Mouse (Mus musculus) gastrocnemius, adult 2 months (tissue): ENCODE results near the gene Vps39. TPM values are rescaled to one million over a fixed set of nuclear protein-coding genes. Genes with fewer than 3 reads are reported as not detected.

Source experiments
- DNase-seq: peaks from one replicate; pipeline ENCODE4 v3.0.0; 2022
- H3K27ac ChIP-seq: fragments of 200-600 bp; 2 replicates; pipeline ENCODE4 v1.8.1; 2022; ENCODE audit warnings: mild to moderate bottlenecking
- H3K4me3 ChIP-seq: fragments of 200-600 bp; 2 replicates; pipeline ENCODE4 v1.8.1; 2022; ENCODE audit warnings: mild to moderate bottlenecking, moderate library complexity
- CTCF ChIP-seq: fragments of 200-600 bp; IDR thresholded peaks from 2 replicates; pipeline ENCODE4 v1.8.1; 2022; ENCODE audit warnings: antibody characterized with exemption, mild to moderate bottlenecking, moderate library complexity
- intact Hi-C: fragments of 180-260 bp; cut with DNase I; formaldehyde crosslinking; loops from one replicate; pipeline ENCODE4 v1.15.1; 2025
- long read RNA-seq, 2 experiments: library from polyadenylated mRNA; stranded (forward); transcript quantifications; one replicate each; pipeline ENCODE4 v2.0.0; 2021
- total RNA-seq, 2 experiments: library from RNA; stranded (reverse); gene quantifications; 2 replicates each; pipeline ENCODE4 v1.2.3; 2021

The Vps39 gene
- 10 to 100 TPM; 16.1 to 21.1 TPM for total RNA-seq
- long read RNA-seq, experiment 1, full-length matches to known transcripts: 48 of 63 reads
- long read RNA-seq, experiment 1, partial matches to known transcripts: 4 of 63 reads
- long read RNA-seq, experiment 1, other reads (novel, unspliced or antisense): 11 of 63 reads
- long read RNA-seq, experiment 2, full-length matches to known transcripts: 35 of 43 reads
- long read RNA-seq, experiment 2, partial matches to known transcripts: 5 of 43 reads
- long read RNA-seq, experiment 2, other reads (novel, unspliced or antisense): 3 of 43 reads

DNA sequence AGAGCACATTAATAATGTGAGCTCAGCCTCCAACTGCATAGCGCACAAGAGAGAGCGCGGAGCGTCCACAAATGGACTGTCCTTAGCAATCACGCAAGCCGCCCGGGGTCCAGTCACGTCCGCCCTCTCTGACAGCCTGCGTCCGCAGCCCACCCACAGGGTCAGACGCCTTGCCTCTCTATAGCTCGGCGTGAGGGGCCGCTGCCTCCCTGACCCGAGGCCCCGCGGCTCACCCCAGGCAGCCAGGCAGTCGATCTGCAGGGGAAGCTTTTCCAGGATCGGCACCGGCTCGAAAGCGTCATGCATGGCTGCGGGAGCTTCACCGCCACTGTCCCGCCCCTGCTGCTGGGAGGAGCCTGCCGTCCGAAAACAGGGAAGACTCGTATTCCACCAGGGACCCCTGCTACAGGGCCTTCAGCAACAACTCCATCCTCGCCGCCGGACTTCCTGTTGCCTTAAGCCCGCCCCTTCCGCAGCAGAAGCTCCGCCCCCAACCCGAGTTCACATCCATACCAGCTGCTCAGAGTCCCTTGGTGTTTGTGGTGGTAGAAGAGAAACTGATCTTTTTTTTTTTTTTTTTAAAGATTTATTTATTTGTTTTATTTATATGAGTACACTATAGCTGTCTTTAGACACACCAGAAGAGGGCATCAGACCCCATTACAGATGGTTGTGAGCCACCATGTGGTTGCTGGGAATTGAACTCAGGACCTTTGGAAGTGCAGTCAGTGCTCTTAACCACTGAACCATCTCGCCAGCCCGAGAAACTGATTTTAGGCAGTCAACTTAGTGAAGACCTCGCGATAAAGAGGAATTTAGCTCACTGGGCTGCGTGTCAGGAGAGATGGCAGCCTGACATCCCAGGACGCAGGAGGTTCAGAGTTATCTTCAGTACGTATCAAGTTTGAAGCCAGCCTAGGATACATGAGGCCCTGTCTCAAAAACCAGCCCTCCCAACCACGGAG, at the start of gene Vps39:
TSS of gene Vps39 (minus strand) at position 456 of the 965 bp plus-strand sequence.
- peak within 1 kb of the TSS; percentile 88 for H3K27ac ChIP-seq
- peak; percentile 91 for DNase-seq
- intact Hi-C loops: no loop called here

DNA sequence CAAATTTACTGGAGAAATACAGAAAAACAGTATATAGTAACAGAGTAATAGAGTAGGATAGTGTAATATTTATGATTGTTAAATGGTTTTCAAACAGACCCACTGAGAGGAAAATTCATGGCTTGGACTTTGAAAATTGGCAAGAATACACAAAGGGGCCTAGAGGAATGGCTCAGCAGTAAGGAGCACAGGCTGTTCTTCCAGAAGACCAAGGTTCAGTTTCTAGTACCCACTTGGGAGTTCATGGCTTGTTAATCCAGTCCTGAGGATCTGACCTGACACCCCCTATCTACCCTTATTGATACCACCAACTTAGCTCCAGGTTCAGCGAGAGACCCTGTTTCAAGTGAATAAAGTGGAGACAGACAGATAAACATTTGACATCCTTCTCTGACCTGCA, 45.0 kb upstream of the Vps39 start:
- peak overlapping the region; percentile 85 for H3K27ac ChIP-seq
- DNase-seq: no peak
- intact Hi-C loops: no loop called here
- peak overlapping the region; percentile 2; the same call in 1 of the 2 replicates for H3K4me3 ChIP-seq
- TF ChIP-seq CTCF: no peak

More for the DNA sequence above, at the start of gene Vps39:
- no peak; the same call in 1 of the 2 replicates for TF ChIP-seq CTCF
- peak within 1 kb of the TSS; percentile 84 for H3K4me3 ChIP-seq

DNA sequence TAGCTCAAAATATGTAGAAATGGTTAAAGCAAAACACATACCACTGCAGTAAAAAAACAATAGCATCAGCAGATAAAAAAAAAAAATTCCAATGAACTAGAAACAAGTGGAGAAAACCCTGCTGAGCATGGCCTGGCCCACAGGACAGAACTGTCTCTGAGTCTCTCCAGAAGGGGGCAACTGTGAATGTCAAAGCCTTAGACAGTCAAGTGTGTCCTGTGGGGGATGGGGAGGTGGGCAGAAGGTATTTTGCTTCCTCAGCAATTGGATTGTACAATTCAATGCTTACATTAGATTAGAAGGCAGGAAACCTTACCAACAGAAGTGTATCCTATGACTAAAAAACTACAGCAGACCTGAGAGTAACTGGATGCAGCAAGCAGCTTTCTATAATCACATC, 39.5 kb upstream of the Vps39 start:
- no peak for TF ChIP-seq CTCF
- peak overlapping the region; percentile 86 for H3K27ac ChIP-seq
- intact Hi-C loops: no loop called here

DNA sequence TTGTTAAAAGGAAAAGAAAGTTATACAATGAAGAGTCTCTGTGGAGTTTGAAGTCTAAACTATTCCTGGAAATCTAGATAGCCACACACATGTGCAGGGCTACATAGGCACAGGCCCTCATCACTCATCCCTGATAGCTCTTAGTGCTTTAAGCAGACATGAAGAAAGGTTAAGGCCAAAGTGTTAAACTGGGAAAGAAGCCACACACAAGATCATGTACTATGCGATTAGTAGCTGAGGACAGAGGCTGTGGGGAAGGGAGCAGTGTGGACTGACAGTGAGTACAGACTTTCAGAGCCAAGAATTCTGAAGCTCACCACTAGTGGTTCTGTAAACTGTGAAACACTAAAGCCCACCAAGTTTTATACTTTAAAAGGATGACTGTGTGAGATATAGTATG, 38.0 kb upstream of the Vps39 start:
- no peak overlapping the region for H3K4me3 ChIP-seq
- intact Hi-C loops: no loop called here
- H3K27ac ChIP-seq: peak overlapping the region; percentile 86
- no peak; the same call in 1 of the 2 replicates for TF ChIP-seq CTCF
- DNase-seq: no peak

More for the DNA sequence above, 39.5 kb upstream of the Vps39 start:
- no peak for DNase-seq
- no peak overlapping the region for H3K4me3 ChIP-seq

DNA sequence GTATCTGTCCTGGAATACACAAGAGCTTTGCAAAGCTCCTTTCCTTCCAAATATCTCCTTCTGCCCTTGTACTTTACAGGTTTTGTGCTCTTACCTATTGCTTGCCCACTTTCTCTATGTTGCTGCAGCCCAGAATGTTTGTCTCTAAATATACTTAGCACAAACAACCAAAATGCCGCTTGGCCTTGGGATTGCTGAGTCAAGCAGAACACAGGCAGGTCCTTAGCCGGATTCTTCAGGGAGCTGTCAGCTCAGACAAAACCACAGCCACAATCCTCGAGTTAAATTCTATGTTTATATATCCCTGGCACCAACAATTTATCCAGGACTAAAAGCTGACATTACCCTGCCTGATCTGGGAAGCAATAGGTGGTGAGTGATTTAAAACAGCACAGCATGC, 36.4 kb upstream of the Vps39 start:
- Histone ChIP-seq H3K4me3 (peak overlapping the region; percentile 23), H3K27ac (peak overlapping the region; percentile 86)
- peak; percentile 44 for DNase-seq
- no peak for TF ChIP-seq CTCF
- intact Hi-C loops: no loop called here

DNA sequence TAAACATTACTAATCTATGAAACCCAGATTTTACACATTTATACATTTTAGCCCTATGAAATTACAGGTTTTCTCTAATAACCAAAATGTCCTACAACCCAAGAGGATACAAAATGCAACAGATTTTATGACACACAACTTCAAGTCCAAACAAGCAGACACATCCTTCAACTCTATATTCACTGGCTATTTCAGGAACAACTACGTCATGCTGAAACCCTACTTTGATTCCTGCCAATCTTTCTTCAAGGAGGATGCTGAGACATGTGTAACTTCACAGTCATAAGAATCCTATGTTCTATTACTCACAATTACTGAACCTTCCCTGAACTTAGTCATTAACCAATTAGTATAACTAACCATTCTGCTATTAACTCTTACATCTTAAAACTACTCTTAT, 34.4 kb upstream of the Vps39 start:
- intact Hi-C loops: no loop called here

DNA sequence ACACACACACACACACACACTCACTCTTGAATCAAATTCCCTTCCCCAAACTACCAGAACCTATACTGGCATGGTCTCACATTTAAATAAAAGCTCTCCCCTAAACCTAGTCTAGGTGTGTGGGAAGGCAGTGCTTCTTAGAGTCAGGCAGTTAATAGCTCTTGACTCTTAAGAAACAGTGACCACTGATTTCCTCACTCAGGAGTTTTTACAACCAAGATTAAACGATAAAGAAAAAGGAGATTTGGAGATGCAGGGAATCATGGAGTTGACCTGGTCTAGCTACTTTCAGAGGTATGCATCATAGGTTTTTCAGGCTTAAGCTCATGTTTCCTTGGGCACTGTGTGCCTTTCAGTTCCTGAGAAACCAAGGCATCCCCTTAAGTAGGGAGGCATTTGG, 33.3 kb upstream of the Vps39 start:
- Histone ChIP-seq H3K27ac (peak overlapping the region; percentile 86; the same call in 1 of the 2 replicates), H3K4me3 (no peak overlapping the region)
- no peak for DNase-seq
- intact Hi-C loops: no loop called here
- no peak for TF ChIP-seq CTCF

More for the DNA sequence above, 34.4 kb upstream of the Vps39 start:
- TF ChIP-seq CTCF: no peak
- H3K27ac ChIP-seq: peak overlapping the region; percentile 86
- no peak for DNase-seq
- no peak overlapping the region for H3K4me3 ChIP-seq

DNA sequence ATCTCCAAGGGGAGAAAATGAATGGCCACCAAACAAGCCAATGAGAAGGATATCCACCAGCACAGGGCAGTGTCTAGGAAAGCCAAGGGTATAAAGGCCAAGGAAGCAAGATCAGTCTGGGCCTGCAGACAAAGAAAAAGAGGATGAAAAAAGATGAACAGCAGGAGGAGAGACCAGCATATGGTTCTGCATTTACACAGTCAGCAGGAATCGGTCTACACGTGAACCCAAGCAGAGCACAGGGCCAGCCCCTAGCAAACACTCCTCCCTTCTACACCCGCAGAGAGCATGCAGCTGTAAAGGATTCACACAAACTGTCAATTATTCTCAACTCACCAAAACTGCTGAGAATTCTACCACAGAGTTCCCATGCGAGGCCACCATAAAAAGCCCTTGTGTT, 20.9 kb upstream of the Vps39 start:
- no peak overlapping the region for H3K4me3 ChIP-seq
- no peak for TF ChIP-seq CTCF
- no peak for DNase-seq
- intact Hi-C loops: no loop called here
- H3K27ac ChIP-seq: no peak overlapping the region

DNA sequence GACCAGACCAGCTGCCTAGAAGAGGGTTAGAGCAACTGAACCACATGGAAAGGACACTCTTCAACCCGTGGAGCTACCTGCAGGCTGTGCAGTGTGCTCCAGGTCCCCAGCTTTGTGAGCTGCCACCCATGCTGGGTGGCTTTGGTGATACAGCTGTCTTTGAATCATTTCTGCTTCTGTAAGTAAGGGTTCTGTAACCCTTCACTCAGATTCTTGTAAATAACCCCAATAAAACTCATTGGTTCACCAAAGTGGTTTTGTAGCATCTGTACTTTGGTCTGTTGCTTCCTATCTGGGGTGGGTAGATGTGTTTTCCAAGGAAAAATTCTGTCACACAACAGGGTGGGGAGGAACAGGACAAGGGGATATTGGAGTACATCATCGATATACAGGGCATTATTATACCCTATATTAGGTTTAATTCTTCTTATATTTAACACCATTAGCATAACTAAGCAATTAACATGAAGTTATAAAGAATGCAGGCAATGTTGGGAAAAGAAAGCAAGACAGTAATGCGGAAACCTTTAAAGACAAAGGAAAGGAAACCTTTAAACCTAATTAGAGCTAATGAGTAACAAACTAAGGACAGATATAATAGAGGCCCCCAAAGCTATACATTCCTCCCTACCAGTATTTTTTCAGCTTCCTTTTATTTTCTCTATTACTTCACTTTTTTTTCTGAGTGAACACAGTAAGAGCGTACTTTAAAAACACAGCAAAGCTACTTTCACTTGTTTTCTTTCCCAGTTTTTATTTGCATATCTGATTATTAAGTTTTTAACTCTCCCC, 14.7 kb upstream of the Vps39 start:
- no peak for TF ChIP-seq CTCF
- DNase-seq: no peak
- H3K27ac ChIP-seq: peak overlapping the region; percentile 74
- no peak overlapping the region for H3K4me3 ChIP-seq
- intact Hi-C loops: no loop called here

DNA sequence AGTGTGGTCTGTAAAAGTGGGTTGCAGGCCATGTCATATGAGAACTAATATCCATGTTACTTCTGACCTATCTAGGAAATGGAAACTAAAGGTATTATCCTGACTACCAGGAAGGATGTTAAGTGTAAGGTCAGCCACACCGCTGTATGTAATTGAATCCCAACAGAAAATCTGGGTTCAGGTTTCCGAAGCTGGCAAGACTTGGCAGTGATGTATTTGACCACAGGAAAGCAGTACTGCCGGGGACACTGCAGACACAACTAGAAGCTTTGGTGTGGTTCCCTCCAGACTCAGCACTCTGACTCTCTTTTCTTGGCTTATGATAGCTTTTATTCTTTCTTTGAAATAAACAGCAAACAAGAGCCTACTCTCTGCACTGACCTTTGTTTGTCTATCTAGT, 13.6 kb upstream of the Vps39 start:
- no peak for TF ChIP-seq CTCF
- intact Hi-C loops: no loop called here
- no peak overlapping the region for H3K4me3 ChIP-seq
- H3K27ac ChIP-seq: peak overlapping the region; percentile 74
- DNase-seq: peak; percentile 61

DNA sequence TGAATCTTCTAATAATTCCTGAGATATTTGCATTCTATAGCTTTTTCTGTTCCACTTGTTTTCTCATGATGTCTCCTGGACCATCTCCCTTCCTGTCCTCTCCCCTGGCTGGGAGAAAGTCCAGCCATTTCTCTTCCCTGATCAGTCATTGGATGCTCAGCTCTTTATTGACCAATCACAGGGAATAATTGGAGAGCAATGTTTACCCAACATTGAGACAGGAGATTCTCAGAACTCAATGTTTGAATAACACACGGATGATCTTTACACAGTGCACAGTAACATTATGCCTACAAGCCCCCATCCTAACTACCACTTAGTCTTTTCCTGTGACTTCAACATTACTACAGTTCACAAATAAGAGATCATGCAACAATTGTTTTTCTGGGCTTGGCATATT, 7.5 kb upstream of the Vps39 start:
- intact Hi-C loops: no loop called here
- Histone ChIP-seq H3K4me3 (no peak overlapping the region), H3K27ac (no peak overlapping the region)
- DNase-seq: no peak
- TF ChIP-seq CTCF: no peak

DNA sequence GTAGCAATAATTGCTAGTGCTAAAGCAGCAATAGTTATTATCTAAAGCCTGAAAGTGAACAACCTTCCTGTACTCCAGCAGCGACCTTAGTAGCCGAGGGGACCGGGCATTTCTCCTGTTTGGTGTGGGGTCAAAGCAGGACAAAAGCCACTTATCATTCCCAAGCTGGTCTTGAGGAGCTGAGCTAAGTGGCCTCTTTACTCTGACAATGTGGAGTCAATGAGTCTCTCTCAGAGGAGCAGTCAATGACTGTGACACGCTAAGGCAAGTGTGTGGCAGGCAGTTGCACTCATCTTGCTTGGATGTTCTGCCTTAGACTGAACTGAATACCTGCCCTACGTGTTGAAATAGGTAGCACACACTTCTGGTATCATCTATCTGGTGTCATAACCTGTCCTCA, 1.6 kb downstream of the Vps39 start:
- no peak for TF ChIP-seq CTCF
- Histone ChIP-seq H3K4me3 (no peak overlapping the region; the same call in 1 of the 2 replicates), H3K27ac (no peak overlapping the region)
- intact Hi-C loops: no loop called here
- no peak for DNase-seq
